Mouse (Mus musculus): Measurements from ENCODE around the gene Gfod1.

GRCm38 (mm10) chr13:43158281-43158680, 145.7 kb downstream of the Gfod1 start:
- TF ChIP-seq POLR2A (IDR thresholded peaks at IDR 0.05; ENCODE audit: borderline replicate concordance, extremely low read depth, insufficient read depth, insufficient read length, poor library complexity, severe bottlenecking) (no peak), CTCF (IDR thresholded peaks at IDR 0.05; ENCODE audit: borderline replicate concordance, extremely low read depth, insufficient read depth, insufficient read length) (no peak)
